Mouse (Mus musculus): ENCODE measurements around the gene Cyp21a1.

DNA sequence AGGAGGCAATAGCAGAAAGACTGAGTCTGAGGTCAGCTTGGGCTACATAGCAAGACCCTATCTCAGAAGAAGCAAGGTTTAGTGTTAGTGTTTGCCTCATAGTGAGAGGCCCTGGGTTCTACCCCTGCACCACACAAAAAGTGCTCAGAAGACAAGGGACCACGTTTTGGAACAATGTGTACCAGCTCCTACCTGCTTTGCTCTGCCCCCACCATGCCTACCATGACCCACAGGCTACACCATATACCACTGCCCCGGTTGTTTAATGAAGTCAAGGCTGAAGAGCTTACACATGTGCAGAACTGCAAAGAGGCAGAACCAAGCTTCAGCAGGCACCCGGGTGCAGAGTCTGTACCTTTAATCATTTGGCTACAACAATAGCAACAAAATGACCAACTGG is 2.8 kb upstream of the Cyp21a1 start:
- TF ChIP-seq CTCF (IDR thresholded peaks at IDR 0.05; ENCODE audit: low read depth, low read length) = no peak
- no peak for TF ChIP-seq POLR2A (IDR thresholded peaks at IDR 0.05; ENCODE audit: extremely low read depth, insufficient read depth, low read length)
